Mouse (Mus musculus) liver, embryonic 15.5 days (tissue): ENCODE results near the gene Atp2b2. TPM values are rescaled to one million over a fixed set of nuclear protein-coding genes. Genes with fewer than 3 reads are reported as not detected.
A peak's percentile ranks its signal among the peaks of the same experiment; 100 is the strongest.

Experiments used
- ATAC-seq: fragments of 200-750 bp; cut with Nextera tagmentation; 2 replicates; pipeline ENCODE4 v1.8.0; 2017; ENCODE audit warnings: moderate number of reproducible peaks, mild to moderate bottlenecking, moderate library complexity; ENCODE audit not compliant: insufficient read depth
- H3K27ac ChIP-seq: fragments of 300-500 bp; sonication (generic); replicated peaks from 2 replicates; pipeline ENCODE4 v1.5.1; 2015; ENCODE audit warnings: mild to moderate bottlenecking, inconsistent platforms
- H3K27me3 ChIP-seq: fragments of 300-500 bp; sonication (generic); 2 replicates; pipeline ENCODE4 v1.6.1; 2015; ENCODE audit warnings: mild to moderate bottlenecking, inconsistent platforms
- H3K36me3 ChIP-seq: fragments of 300-500 bp; sonication (generic); replicated peaks from 2 replicates; pipeline ENCODE4 v1.6.1; 2015; ENCODE audit warnings: moderate library complexity, mild to moderate bottlenecking, inconsistent platforms
- H3K4me1 ChIP-seq: fragments of 300-500 bp; sonication (generic); replicated peaks from 2 replicates; pipeline ENCODE4 v1.6.1; 2015; ENCODE audit warnings: inconsistent platforms
- H3K4me2 ChIP-seq: fragments of 300-500 bp; sonication (generic); 2 replicates; pipeline ENCODE4 v1.6.1; 2015; ENCODE audit warnings: moderate library complexity, mild to moderate bottlenecking, inconsistent platforms
- H3K4me3 ChIP-seq: fragments of 300-500 bp; sonication (generic); replicated peaks from 2 replicates; pipeline ENCODE4 v1.5.1; 2015; ENCODE audit warnings: mild to moderate bottlenecking, inconsistent platforms
- H3K9ac ChIP-seq: fragments of 300-500 bp; sonication (generic); 2 replicates; pipeline ENCODE4 v1.6.1; 2015; ENCODE audit warnings: moderate library complexity, mild to moderate bottlenecking, inconsistent platforms
- H3K9me3 ChIP-seq: fragments of 300-500 bp; sonication (generic); replicated peaks from 2 replicates; pipeline ENCODE4 v1.6.1; 2016; ENCODE audit warnings: inconsistent platforms
- WGBS: fragments of 180-500 bp; shearing (Covaris S2); methylation state at CpG from one replicate; pipeline ENCODE4 v1.1.7; 2015; ENCODE audit warnings: mixed read lengths; ENCODE audit not compliant: insufficient replicate concordance; 5-methylcytosine and 5-hydroxymethylcytosine counted together
- polyA plus RNA-seq: library from polyadenylated mRNA; unstranded; fragments of >200 nt; fragmentation: Nextera tagmentation; extraction: Ambion mirVana; gene quantifications from 2 replicates; pipeline ENCODE4 v1.2.1, GENCODE M21; 2015

Gene Atp2b2
- polyA plus RNA-seq, 1 experiment from 2014 or later, result 1.9 TPM

- WGBS, result 53% methylated on average over 15 of the region's 15 CpGs
- Histone ChIP-seq H3K36me3 (no peaks in the 10 kb centered on the region), H3K9me3 (no peaks in the 10 kb centered on the region), H3K27me3 (no peaks in the 10 kb centered on the region), H3K9ac (no peak overlapping the region), H3K4me1 (no peaks in the 10 kb centered on the region), H3K27ac (no peak overlapping the region), H3K4me3 (no peak overlapping the region), H3K4me2 (no peak overlapping the region)
- no peak for ATAC-seq
Measured at GRCm38 (mm10) chr6:114058030-114058808, 15.8 kb upstream of the Atp2b2 start.

- Histone ChIP-seq H3K9me3 (no peaks in the 10 kb centered on the region), H3K27ac (no peak overlapping the region), H3K4me2 (no peak overlapping the region), H3K4me3 (no peak overlapping the region), H3K36me3 (no peaks in the 10 kb centered on the region), H3K9ac (no peak overlapping the region), H3K27me3 (no peaks in the 10 kb centered on the region), H3K4me1 (no peaks in the 10 kb centered on the region)
- WGBS, result 66% methylated on average over 7 of the region's 7 CpGs
- ATAC-seq, result no peak
Measured at GRCm38 (mm10) chr6:114055311-114055710, 12.9 kb upstream of the Atp2b2 start.

GRCm38 (mm10) chr6:114044962-114045361 is 2.5 kb upstream of the Atp2b2 start:
- Histone ChIP-seq H3K27ac (no peak overlapping the region), H3K4me1 (no peaks in the 10 kb centered on the region), H3K9ac (no peak overlapping the region), H3K36me3 (no peaks in the 10 kb centered on the region), H3K9me3 (no peaks in the 10 kb centered on the region), H3K4me3 (no peak overlapping the region), H3K4me2 (no peak overlapping the region), H3K27me3 (peaks cover 53% of the 10 kb centered on the region)
- no peak for ATAC-seq
- WGBS, result 39% methylated on average over 8 of the region's 8 CpGs

GRCm38 (mm10) chr6:114042836-114043235 is 423 bp upstream of the Atp2b2 start:
- WGBS, result 63% methylated on average over 7 of the region's 7 CpGs
- H3K4me3 ChIP-seq, result no peak overlapping the region
- H3K27ac ChIP-seq, result no peak overlapping the region
- H3K9me3 ChIP-seq, result no peaks in the 10 kb centered on the region
- no peaks in the 10 kb centered on the region for H3K36me3 ChIP-seq
- H3K4me2 ChIP-seq, result no peak overlapping the region
- H3K9ac ChIP-seq, result no peak overlapping the region
- H3K27me3 ChIP-seq, result peaks cover 68% of the 10 kb centered on the region
- ATAC-seq, result no peak
- no peaks in the 10 kb centered on the region for H3K4me1 ChIP-seq

- Histone ChIP-seq H3K27me3 (peaks cover 69% of the 10 kb centered on the region), H3K4me3 (no peak overlapping the region), H3K27ac (no peak overlapping the region), H3K4me1 (no peaks in the 10 kb centered on the region), H3K9me3 (no peaks in the 10 kb centered on the region), H3K9ac (no peak overlapping the region), H3K4me2 (no peak overlapping the region), H3K36me3 (no peaks in the 10 kb centered on the region)
- ATAC-seq, result no peak
- WGBS, result 5% methylated on average over 17 of the region's 52 CpGs
Measured at GRCm38 (mm10) chr6:114041911-114042284, 515 bp downstream of the Atp2b2 start.

- no peaks in the 10 kb centered on the region for H3K9me3 ChIP-seq
- no peak for ATAC-seq
- no peak overlapping the region for H3K27ac ChIP-seq
- H3K27me3 ChIP-seq, result peaks cover 72% of the 10 kb centered on the region
- 5% methylated on average over 38 of the region's 39 CpGs for WGBS
- no peaks in the 10 kb centered on the region for H3K36me3 ChIP-seq
- no peaks in the 10 kb centered on the region for H3K4me1 ChIP-seq
- H3K9ac ChIP-seq, result no peak overlapping the region
- peak overlapping the region; percentile 15; the same call in 1 of the 2 replicates for H3K4me2 ChIP-seq
- no peak overlapping the region for H3K4me3 ChIP-seq
Measured at GRCm38 (mm10) chr6:114041097-114041910, 1.1 kb downstream of the Atp2b2 start.

GRCm38 (mm10) chr6:114035704-114036103 is 6.7 kb downstream of the Atp2b2 start:
- Histone ChIP-seq H3K36me3 (no peaks in the 10 kb centered on the region), H3K9me3 (no peaks in the 10 kb centered on the region), H3K27me3 (peaks cover 31% of the 10 kb centered on the region), H3K27ac (no peak overlapping the region), H3K9ac (no peak overlapping the region), H3K4me2 (no peak overlapping the region), H3K4me1 (no peaks in the 10 kb centered on the region), H3K4me3 (no peak overlapping the region)
- 49% methylated on average over 3 of the region's 3 CpGs for WGBS
- ATAC-seq, result no peak

GRCm38 (mm10) chr6:114032822-114033221 is 9.6 kb downstream of the Atp2b2 start:
- Histone ChIP-seq H3K4me2 (no peak overlapping the region), H3K4me1 (no peaks in the 10 kb centered on the region), H3K27ac (no peak overlapping the region), H3K9ac (no peak overlapping the region), H3K4me3 (no peak overlapping the region), H3K9me3 (no peaks in the 10 kb centered on the region), H3K36me3 (no peaks in the 10 kb centered on the region), H3K27me3 (peaks cover 8% of the 10 kb centered on the region)
- 57% methylated on average over 8 of the region's 8 CpGs for WGBS
- no peak for ATAC-seq

GRCm38 (mm10) chr6:114023794-114024193 is 18.6 kb downstream of the Atp2b2 start:
- no peak overlapping the region for H3K4me3 ChIP-seq
- ATAC-seq, result no peak
- H3K4me2 ChIP-seq, result no peak overlapping the region
- no peaks in the 10 kb centered on the region for H3K9me3 ChIP-seq
- H3K36me3 ChIP-seq, result no peaks in the 10 kb centered on the region
- no peak overlapping the region for H3K9ac ChIP-seq
- peaks cover 3% of the 10 kb centered on the region; the same call in 1 of the 2 replicates for H3K27me3 ChIP-seq
- 43% methylated on average over 2 of the region's 2 CpGs for WGBS
- no peak overlapping the region for H3K27ac ChIP-seq
- H3K4me1 ChIP-seq, result no peaks in the 10 kb centered on the region

- H3K9ac ChIP-seq, result no peak overlapping the region
- no peak overlapping the region for H3K27ac ChIP-seq
- ATAC-seq, result no peak
- no peak overlapping the region for H3K4me2 ChIP-seq
- no peaks in the 10 kb centered on the region for H3K4me1 ChIP-seq
- 68% methylated on average over 9 of the region's 9 CpGs for WGBS
- H3K36me3 ChIP-seq, result no peaks in the 10 kb centered on the region
- no peaks in the 10 kb centered on the region for H3K9me3 ChIP-seq
- no peak overlapping the region for H3K4me3 ChIP-seq
- H3K27me3 ChIP-seq, result peaks cover 3% of the 10 kb centered on the region; the same call in 1 of the 2 replicates
Measured at GRCm38 (mm10) chr6:114022104-114022503, 20.3 kb downstream of the Atp2b2 start.

GRCm38 (mm10) chr6:114013801-114014200 is 28.6 kb downstream of the Atp2b2 start:
- Histone ChIP-seq H3K4me3 (no peak overlapping the region), H3K4me2 (no peak overlapping the region), H3K36me3 (no peaks in the 10 kb centered on the region), H3K9ac (no peak overlapping the region), H3K4me1 (no peaks in the 10 kb centered on the region), H3K9me3 (no peaks in the 10 kb centered on the region), H3K27ac (no peak overlapping the region), H3K27me3 (no peaks in the 10 kb centered on the region)
- ATAC-seq, result no peak
- WGBS, result 43% methylated on average over 5 of the region's 5 CpGs
